Mouse (Mus musculus): Measurements from ENCODE around the gene Clptm1. TPM values are rescaled to one million over a fixed set of nuclear protein-coding genes. Genes with fewer than 3 reads are reported as not detected.
A peak's percentile ranks its signal among the peaks of the same experiment; 100 is the strongest.

Clptm1 gene
- total and polyA plus RNA-seq, 2 experiments from 2014 or later, result 109 to 136 TPM

DNA sequence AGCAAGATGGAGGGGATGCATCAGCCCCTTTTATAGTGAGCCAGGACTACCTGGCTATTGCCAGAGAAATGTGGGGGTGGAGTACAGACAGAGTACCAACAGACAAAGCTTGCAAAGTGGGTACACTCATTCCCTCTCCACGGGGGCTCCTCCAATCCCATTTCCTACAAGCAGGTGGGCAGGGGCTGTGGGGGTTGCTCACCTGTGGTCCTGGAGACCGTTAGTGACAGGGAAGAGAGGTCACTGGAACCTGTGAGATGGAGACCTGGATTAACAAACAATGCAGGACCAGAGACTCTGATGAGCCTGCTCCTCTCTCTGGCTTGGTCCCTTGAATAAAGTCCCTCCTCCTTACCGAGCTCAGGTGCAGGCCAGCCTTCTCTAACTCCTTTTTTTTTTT lies 37.1 kb downstream of the Clptm1 start:
- H3K4me3 ChIP-seq (ENCODE audit: low read depth, low read length), result peak overlapping the region; percentile 76
- H3K27ac ChIP-seq (ENCODE audit: low read depth, low read length), result no peak overlapping the region
- no peak for TF ChIP-seq CTCF (IDR thresholded peaks at IDR 0.05; ENCODE audit: low read depth)

GRCm38 (mm10) chr7:19623433-19623832 lies 41.4 kb downstream of the Clptm1 start:
- no peaks in the 10 kb centered on the region for H3K36me3 ChIP-seq (ENCODE audit: insufficient read depth)
- no peak overlapping the region for H3K9ac ChIP-seq
- H3K27ac ChIP-seq (ENCODE audit: low read depth, low read length), result no peak overlapping the region
- H3K4me2 ChIP-seq (ENCODE audit: low read depth), result no peak overlapping the region
- no peaks in the 10 kb centered on the region; the same call in 1 of the 2 replicates for H3K27me3 ChIP-seq (ENCODE audit: insufficient read depth, low read length)
- DNase-seq (no peak), ATAC-seq (no peak)
- TF ChIP-seq CTCF (IDR thresholded peaks at IDR 0.05; ENCODE audit: low read depth), result no peak
- no peak overlapping the region for H3K4me3 ChIP-seq (ENCODE audit: low read depth, low read length)
- H3K9me3 ChIP-seq (ENCODE audit: low read length), result no peaks in the 10 kb centered on the region
- 82% methylated on average over 2 of the region's 2 CpGs for WGBS
- H3K4me1 ChIP-seq (ENCODE audit: insufficient read depth), result no peaks in the 10 kb centered on the region

More for the DNA sequence above, 37.1 kb downstream of the Clptm1 start:
- Histone ChIP-seq H3K9me3 (ENCODE audit: low read length) (no peaks in the 10 kb centered on the region), H3K4me1 (ENCODE audit: insufficient read depth) (no peaks in the 10 kb centered on the region), H3K9ac (no peak overlapping the region), H3K27me3 (ENCODE audit: insufficient read depth, low read length) (no peaks in the 10 kb centered on the region), H3K4me2 (ENCODE audit: low read depth) (peak overlapping the region; percentile 92; the same call in 1 of the 2 replicates), H3K36me3 (ENCODE audit: insufficient read depth) (peaks cover 4% of the 10 kb centered on the region)
- ATAC-seq (no peak), DNase-seq (no peak)
- WGBS, result 77% methylated on average over 3 of the region's 3 CpGs

DNA sequence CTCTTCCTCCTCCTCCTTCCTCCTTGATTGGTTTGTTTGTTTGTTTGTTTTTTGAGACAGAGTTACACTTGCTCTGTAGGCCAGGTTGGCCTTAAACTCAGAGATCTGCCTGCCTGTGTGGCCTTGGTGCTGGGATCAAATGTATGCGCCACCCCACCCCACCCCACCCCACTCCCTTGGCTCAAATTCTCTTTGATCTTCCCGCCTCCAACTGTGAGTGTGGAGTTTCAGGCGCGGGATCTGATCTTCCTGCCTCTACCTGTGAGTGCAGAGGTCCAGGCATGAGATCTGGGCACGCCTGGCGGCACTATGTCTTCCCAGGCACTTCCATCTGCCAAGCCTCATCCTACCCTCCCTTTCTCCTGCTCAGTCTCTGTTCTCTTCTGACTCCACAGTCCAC lies 42.6 kb downstream of the Clptm1 start:
- WGBS, result 46% methylated on average over 6 of the region's 6 CpGs
- TF ChIP-seq CTCF (IDR thresholded peaks at IDR 0.05; ENCODE audit: low read depth), result no peak

DNA sequence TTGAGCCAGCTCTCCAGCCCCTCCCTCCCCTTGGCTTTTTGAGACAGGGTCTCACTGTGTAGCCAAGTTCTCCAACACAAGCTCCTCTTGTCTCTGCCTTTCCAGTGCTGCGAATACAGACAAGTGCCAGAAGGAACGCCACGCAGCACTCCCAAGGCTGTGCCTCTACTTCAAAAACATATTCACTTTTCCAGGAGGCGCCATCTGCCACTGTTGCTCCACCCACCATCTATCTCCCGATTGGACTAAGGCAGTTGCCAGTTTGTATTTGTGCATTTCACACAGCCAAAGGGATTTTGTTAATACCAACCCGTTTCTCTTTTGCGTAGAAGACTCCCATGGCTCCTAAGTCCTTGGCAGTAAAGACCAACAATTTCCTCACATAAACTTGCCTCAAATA lies 44.0 kb downstream of the Clptm1 start:
- H3K9ac ChIP-seq, result no peak overlapping the region
- 74% methylated on average over 7 of the region's 7 CpGs for WGBS
- H3K36me3 ChIP-seq (ENCODE audit: insufficient read depth), result no peaks in the 10 kb centered on the region
- TF ChIP-seq CTCF (IDR thresholded peaks at IDR 0.05; ENCODE audit: low read depth), result no peak
- no peaks in the 10 kb centered on the region; the same call in 1 of the 2 replicates for H3K27me3 ChIP-seq (ENCODE audit: insufficient read depth, low read length)
- no peaks in the 10 kb centered on the region for H3K9me3 ChIP-seq (ENCODE audit: low read length)
- H3K4me2 ChIP-seq (ENCODE audit: low read depth), result no peak overlapping the region
- peak; percentile 30; the same call in 1 of the 2 replicates for ATAC-seq
- H3K27ac ChIP-seq (ENCODE audit: low read depth, low read length), result no peak overlapping the region
- no peak overlapping the region for H3K4me3 ChIP-seq (ENCODE audit: low read depth, low read length)
- DNase-seq, result peak; percentile 38
- H3K4me1 ChIP-seq (ENCODE audit: insufficient read depth), result no peaks in the 10 kb centered on the region

More for the DNA sequence above, 42.6 kb downstream of the Clptm1 start:
- H3K4me1 ChIP-seq (ENCODE audit: insufficient read depth), result no peaks in the 10 kb centered on the region
- no peak overlapping the region for H3K4me3 ChIP-seq (ENCODE audit: low read depth, low read length)
- no peak overlapping the region for H3K4me2 ChIP-seq (ENCODE audit: low read depth)
- H3K9ac ChIP-seq, result no peak overlapping the region
- H3K27ac ChIP-seq (ENCODE audit: low read depth, low read length), result no peak overlapping the region
- no peaks in the 10 kb centered on the region; the same call in 1 of the 2 replicates for H3K27me3 ChIP-seq (ENCODE audit: insufficient read depth, low read length)
- no peaks in the 10 kb centered on the region for H3K9me3 ChIP-seq (ENCODE audit: low read length)
- no peak for DNase-seq
- no peak for ATAC-seq
- no peaks in the 10 kb centered on the region for H3K36me3 ChIP-seq (ENCODE audit: insufficient read depth)

DNA sequence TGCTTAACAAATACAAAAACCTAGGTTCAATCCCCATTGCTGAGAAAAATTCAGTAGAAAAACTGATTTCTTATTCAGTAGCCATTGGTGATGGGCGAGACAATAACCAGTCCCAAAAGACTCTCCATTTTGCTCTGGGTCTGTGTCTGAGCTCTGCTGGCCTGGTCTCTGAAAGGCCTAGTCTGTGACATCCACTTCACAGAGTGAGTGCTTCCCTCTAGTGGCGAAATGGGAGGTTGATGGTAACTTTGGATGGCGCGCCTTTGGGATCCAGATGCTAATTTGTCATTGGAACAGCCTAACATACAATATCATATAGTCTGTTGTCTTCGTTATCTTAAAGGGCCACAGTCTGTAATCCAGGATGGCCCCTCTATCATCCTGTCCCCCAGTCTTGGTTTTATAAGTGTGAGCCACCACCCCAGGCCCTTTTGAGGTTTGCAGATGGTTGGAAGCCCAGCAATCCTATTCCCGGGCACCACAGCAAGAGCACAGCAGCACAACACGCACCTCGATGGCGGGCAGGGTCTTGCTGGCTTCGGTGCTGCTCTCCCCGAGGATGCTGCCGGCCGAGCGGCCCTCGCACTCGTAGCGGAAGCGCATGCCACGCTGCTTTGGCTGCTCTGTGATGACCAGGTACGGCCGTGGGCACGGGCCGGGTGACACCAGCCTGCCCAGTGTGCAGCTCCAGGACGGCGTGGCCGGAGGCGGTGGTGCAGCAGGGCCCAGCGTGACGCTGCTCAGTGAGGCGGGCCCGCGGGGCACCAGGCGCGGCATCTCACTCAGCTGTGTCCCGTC lies 45.6 kb downstream of the Clptm1 start:
- H3K27me3 ChIP-seq (ENCODE audit: insufficient read depth, low read length), result no peaks in the 10 kb centered on the region; the same call in 1 of the 2 replicates
- no peaks in the 10 kb centered on the region for H3K36me3 ChIP-seq (ENCODE audit: insufficient read depth)
- H3K4me2 ChIP-seq (ENCODE audit: low read depth), result peak overlapping the region; percentile 36
- TF ChIP-seq CTCF (IDR thresholded peaks at IDR 0.05; ENCODE audit: low read depth), result peak; percentile 89
- peak overlapping the region; percentile 33 for H3K9ac ChIP-seq
- H3K4me1 ChIP-seq (ENCODE audit: insufficient read depth), result no peaks in the 10 kb centered on the region
- H3K4me3 ChIP-seq (ENCODE audit: low read depth, low read length), result peak overlapping the region; percentile 8
- 5% methylated on average over 35 of the region's 35 CpGs for WGBS
- peak; percentile 86 for DNase-seq
- H3K9me3 ChIP-seq (ENCODE audit: low read length), result no peaks in the 10 kb centered on the region
- H3K27ac ChIP-seq (ENCODE audit: low read depth, low read length), result no peak overlapping the region
- ATAC-seq, result peak; percentile 86

GRCm38 (mm10) chr7:19615036-19615577 lies 49.7 kb downstream of the Clptm1 start:
- H3K27ac ChIP-seq (ENCODE audit: low read depth, low read length), result no peak overlapping the region
- H3K4me2 ChIP-seq (ENCODE audit: low read depth), result no peak overlapping the region
- no peaks in the 10 kb centered on the region for H3K4me1 ChIP-seq (ENCODE audit: insufficient read depth)
- ATAC-seq, result no peak
- no peak overlapping the region for H3K4me3 ChIP-seq (ENCODE audit: low read depth, low read length)
- 88% methylated on average over 12 of the region's 12 CpGs for WGBS
- DNase-seq, result no peak
- no peak overlapping the region for H3K9ac ChIP-seq
- TF ChIP-seq CTCF (IDR thresholded peaks at IDR 0.05; ENCODE audit: low read depth), result no peak
- no peaks in the 10 kb centered on the region; the same call in 1 of the 2 replicates for H3K27me3 ChIP-seq (ENCODE audit: insufficient read depth, low read length)
- no peaks in the 10 kb centered on the region for H3K36me3 ChIP-seq (ENCODE audit: insufficient read depth)
- no peaks in the 10 kb centered on the region for H3K9me3 ChIP-seq (ENCODE audit: low read length)

- Histone ChIP-seq H3K4me2 (ENCODE audit: low read depth) (no peak overlapping the region), H3K27me3 (ENCODE audit: insufficient read depth, low read length) (no peaks in the 10 kb centered on the region), H3K9ac (no peak overlapping the region), H3K4me3 (ENCODE audit: low read depth, low read length) (no peak overlapping the region), H3K4me1 (ENCODE audit: insufficient read depth) (no peaks in the 10 kb centered on the region), H3K9me3 (ENCODE audit: low read length) (no peaks in the 10 kb centered on the region), H3K36me3 (ENCODE audit: insufficient read depth) (no peaks in the 10 kb centered on the region), H3K27ac (ENCODE audit: low read depth, low read length) (no peak overlapping the region)
- 78% methylated on average over 5 of the region's 5 CpGs for WGBS
- ATAC-seq, result no peak
- no peak; the same call in 1 of the 2 replicates for TF ChIP-seq CTCF (IDR thresholded peaks at IDR 0.05; ENCODE audit: low read depth)
- no peak for DNase-seq
Observed at GRCm38 (mm10) chr7:19610969-19611368, 53.9 kb downstream of the Clptm1 start.
